Mouse (Mus musculus) heart, embryonic 14.5 days (tissue): ENCODE data around the gene Mecr. TPM values are rescaled to one million over a fixed set of nuclear protein-coding genes. Genes with fewer than 3 reads are reported as not detected.

Source experiments
- ATAC-seq: fragments of 200-750 bp; cut with Nextera tagmentation; 2 replicates; pipeline ENCODE4 v1.8.0; 2017; ENCODE audit warnings: low read depth, moderate TSS enrichment; ENCODE audit not compliant: insufficient number of reproducible peaks, insufficient read depth, low FRiP score
- H3K27ac ChIP-seq, 2 experiments: fragments of 200-500 bp in 1 of 2; fragments of 300-500 bp in 1 of 2; sonication (generic) in 1 of 2; replicated peaks in 1 of 2; 2 replicates each; pipeline ENCODE4 v1.5.1; 2012 to 2014; ENCODE audit warnings: low read depth in 2 of 2, low read length in 2 of 2, control low read depth in 1 of 2, mild to moderate bottlenecking in 1 of 2, mixed read lengths in 1 of 2; ENCODE audit not compliant: control insufficient read depth in 1 of 2, insufficient read depth in 1 of 2
- H3K27me3 ChIP-seq: fragments of 300-500 bp; sonication (generic); 2 replicates; pipeline ENCODE4 v1.6.1; 2014; ENCODE audit warnings: mild to moderate bottlenecking, low read length, control low read depth; ENCODE audit not compliant: control insufficient read depth, insufficient read depth
- H3K36me3 ChIP-seq: fragments of 300-500 bp; sonication (generic); 2 replicates; pipeline ENCODE4 v1.6.1; 2014; ENCODE audit warnings: mild to moderate bottlenecking, control low read depth, low read length, mixed read lengths; ENCODE audit not compliant: control insufficient read depth, insufficient read depth
- H3K4me1 ChIP-seq, 2 experiments: fragments of 200-500 bp in 1 of 2; fragments of 300-500 bp in 1 of 2; sonication (generic) in 1 of 2; 2 replicates each; pipeline ENCODE4 v1.6.1; 2012 to 2014; ENCODE audit warnings: low read length in 2 of 2, control low read depth in 1 of 2, mixed read lengths in 1 of 2; ENCODE audit not compliant: control insufficient read depth in 2 of 2, insufficient read depth in 2 of 2
- H3K4me2 ChIP-seq: fragments of 300-500 bp; sonication (generic); 2 replicates; pipeline ENCODE4 v1.6.1; 2014; ENCODE audit warnings: mild to moderate bottlenecking, low read length
- H3K4me3 ChIP-seq, 2 experiments: fragments of 200-500 bp in 1 of 2; fragments of 300-500 bp in 1 of 2; sonication (generic) in 1 of 2; 2 replicates each; pipeline ENCODE4 v1.5.1; 2012 to 2014; ENCODE audit warnings: low read length in 2 of 2, mild to moderate bottlenecking in 2 of 2, control low read depth in 1 of 2, low read depth in 1 of 2, moderate library complexity in 1 of 2; ENCODE audit not compliant: control insufficient read depth in 1 of 2, insufficient read depth in 1 of 2
- H3K9ac ChIP-seq: fragments of 300-500 bp; sonication (generic); 2 replicates; pipeline ENCODE4 v1.6.1; 2014; ENCODE audit warnings: mild to moderate bottlenecking, low read length
- H3K9me3 ChIP-seq: fragments of 300-500 bp; sonication (generic); 2 replicates; pipeline ENCODE4 v1.6.1; 2016; ENCODE audit warnings: low read length, control low read depth; ENCODE audit not compliant: control insufficient read depth
- WGBS: fragments of 180-500 bp; shearing (Covaris S2); extraction: QIAGEN DNeasy Blood & Tissue Kit; methylation state at CpG from one replicate; pipeline ENCODE4 v1.1.7; 2014; 5-methylcytosine and 5-hydroxymethylcytosine counted together
- polyA plus RNA-seq: library from polyadenylated mRNA; unstranded; fragments of >200 nt; fragmentation: Nextera tagmentation; extraction: Ambion mirVana; gene quantifications from 2 replicates; pipeline ENCODE4 v1.2.1, GENCODE M21; 2014

Gene Mecr
- polyA plus RNA-seq, 1 experiment from 2014 or later, result 44.1 TPM

DNA sequence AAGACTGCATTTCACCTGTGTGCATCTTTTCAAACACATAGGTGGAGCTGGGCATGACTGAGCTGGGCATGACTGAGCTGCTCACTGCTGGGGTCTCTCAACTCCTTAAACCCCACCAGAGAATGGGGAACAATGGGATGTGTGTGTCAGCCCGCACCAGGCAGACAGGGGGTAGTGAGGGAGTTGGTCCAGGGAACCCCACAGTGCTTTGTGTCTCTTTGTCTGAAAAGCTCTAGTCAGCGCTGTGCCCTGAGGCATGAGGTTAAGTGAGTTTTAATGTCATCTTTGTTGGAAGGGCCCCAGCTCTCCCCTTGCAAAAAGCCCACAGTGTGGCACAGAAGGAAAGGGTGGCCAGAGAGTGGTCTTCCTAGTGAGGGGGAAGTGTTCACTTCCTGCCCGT lies 18.3 kb upstream of the Mecr start:
- Histone ChIP-seq H3K4me3 (no peak overlapping the region), H3K36me3 (no peaks in the 10 kb centered on the region), H3K27ac (no peak overlapping the region), H3K9me3 (no peaks in the 10 kb centered on the region), H3K4me1 (peaks cover 0 to 2% of the 10 kb centered on the region in 2 experiments; a peak in 1 of 4 replicates), H3K9ac (no peak overlapping the region), H3K4me2 (no peak overlapping the region), H3K27me3 (peaks cover 11% of the 10 kb centered on the region)
- 75% methylated on average over 3 of the region's 3 CpGs for WGBS
- ATAC-seq, result no peak

DNA sequence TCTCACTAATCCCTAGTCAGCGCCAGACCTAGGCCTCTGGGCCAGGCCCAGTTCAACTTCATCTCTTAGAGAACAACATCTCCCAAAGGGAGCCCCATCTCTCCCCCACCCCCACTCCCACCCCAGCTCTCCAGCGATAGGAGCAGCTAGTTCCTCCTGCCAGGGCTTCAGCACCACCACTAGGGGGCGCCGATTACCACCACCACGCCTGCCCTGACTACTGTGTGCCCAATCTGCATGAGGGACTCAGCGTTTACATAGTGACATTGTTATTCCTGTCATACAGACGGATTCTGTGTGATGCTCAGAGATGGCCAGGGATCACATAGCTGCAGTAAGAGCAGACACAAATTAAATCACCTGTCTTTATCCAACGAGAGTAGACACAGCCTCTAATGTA lies 17.4 kb upstream of the Mecr start:
- Histone ChIP-seq H3K4me1 (peaks cover 0 to 2% of the 10 kb centered on the region in 2 experiments; a peak in 1 of 4 replicates), H3K36me3 (no peaks in the 10 kb centered on the region), H3K9me3 (no peaks in the 10 kb centered on the region), H3K4me2 (no peak overlapping the region), H3K4me3 (no peak overlapping the region), H3K9ac (no peak overlapping the region), H3K27ac (no peak overlapping the region), H3K27me3 (peaks cover 12% of the 10 kb centered on the region; the same call in 1 of the 2 replicates)
- 38% methylated on average over 8 of the region's 8 CpGs for WGBS
- no peak for ATAC-seq

GRCm38 (mm10) chr4:131826905-131827304 lies 16.4 kb upstream of the Mecr start:
- no peaks in the 10 kb centered on the region for H3K36me3 ChIP-seq
- no peak for ATAC-seq
- H3K9ac ChIP-seq, result no peak overlapping the region
- no peak overlapping the region for H3K4me2 ChIP-seq
- WGBS, result 5% methylated on average over 6 of the region's 6 CpGs
- H3K27ac ChIP-seq, result no peak overlapping the region
- H3K27me3 ChIP-seq, result peaks cover 14% of the 10 kb centered on the region; the same call in 1 of the 2 replicates
- peaks cover 0 to 2% of the 10 kb centered on the region in 2 experiments; a peak in 1 of 4 replicates for H3K4me1 ChIP-seq
- no peak overlapping the region for H3K4me3 ChIP-seq
- no peaks in the 10 kb centered on the region for H3K9me3 ChIP-seq

DNA sequence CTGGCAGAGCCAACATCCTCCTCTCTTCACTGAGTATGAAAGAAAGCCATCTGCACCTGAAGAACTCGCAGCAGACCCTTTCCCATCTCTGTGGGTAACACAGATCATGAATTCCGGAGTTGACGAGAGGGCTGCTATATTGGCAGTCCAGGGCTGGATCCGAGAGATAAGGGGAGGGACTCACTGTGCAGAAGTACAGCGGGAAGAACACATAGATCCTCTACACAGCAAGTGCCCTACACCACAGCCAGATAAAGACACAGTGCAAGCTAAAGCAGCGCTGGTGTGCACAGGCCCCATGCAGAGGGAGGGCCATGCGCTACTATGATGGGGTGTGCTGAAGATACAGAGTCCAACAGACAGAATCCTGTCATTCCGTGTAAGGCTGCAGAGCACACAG lies 14.1 kb upstream of the Mecr start:
- no peak for ATAC-seq
- H3K27me3 ChIP-seq, result peaks cover 19% of the 10 kb centered on the region
- 69% methylated on average over 8 of the region's 8 CpGs for WGBS

DNA sequence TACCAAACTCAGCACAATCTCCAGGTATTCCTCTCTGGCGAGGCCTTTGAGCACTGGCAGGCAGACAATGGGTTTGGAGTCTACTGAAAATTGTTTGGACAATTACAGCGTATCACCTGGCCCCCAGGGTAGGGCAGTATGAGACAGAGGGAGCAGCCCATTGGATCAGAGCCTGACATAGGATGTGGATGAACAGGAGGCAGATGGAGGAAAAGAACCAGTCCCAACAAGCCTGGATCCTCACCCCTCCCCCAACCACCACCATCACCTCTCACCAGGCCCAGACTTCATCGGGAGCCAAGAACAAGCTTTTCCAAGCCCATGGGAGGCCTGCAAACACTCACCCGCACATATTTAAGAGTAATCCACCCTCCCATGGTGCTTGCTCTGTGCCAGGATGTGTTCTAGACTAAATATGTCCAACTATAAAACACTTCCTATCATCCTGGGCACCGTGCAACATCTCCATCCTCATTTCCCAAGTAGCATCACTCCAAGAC lies 11.7 kb upstream of the Mecr start:
- H3K4me2 ChIP-seq, result no peak overlapping the region
- peaks cover 44% of the 10 kb centered on the region for H3K27me3 ChIP-seq
- no peaks in the 10 kb centered on the region for H3K36me3 ChIP-seq
- peaks cover 0 to 5% of the 10 kb centered on the region in 2 experiments; a peak in 2 of 4 replicates for H3K4me1 ChIP-seq
- H3K4me3 ChIP-seq, result no peak overlapping the region
- 71% methylated on average over 5 of the region's 5 CpGs for WGBS
- no peak for ATAC-seq
- H3K27ac ChIP-seq, result no peak overlapping the region
- H3K9ac ChIP-seq, result no peak overlapping the region
- H3K9me3 ChIP-seq, result no peaks in the 10 kb centered on the region

More for the DNA sequence above, 14.1 kb upstream of the Mecr start:
- Histone ChIP-seq H3K9me3 (no peaks in the 10 kb centered on the region), H3K27ac (no peak overlapping the region), H3K4me3 (no peak overlapping the region), H3K4me2 (no peak overlapping the region), H3K4me1 (peaks cover 0 to 2% of the 10 kb centered on the region in 2 experiments; a peak in 1 of 4 replicates), H3K36me3 (no peaks in the 10 kb centered on the region), H3K9ac (no peak overlapping the region)

GRCm38 (mm10) chr4:131832759-131833407 lies 10.4 kb upstream of the Mecr start:
- Histone ChIP-seq H3K27ac (no peak overlapping the region), H3K4me1 (peaks cover 7% of the 10 kb centered on the region in 2 experiments; a peak in 3 of 4 replicates), H3K27me3 (peaks cover 57% of the 10 kb centered on the region), H3K4me2 (no peak overlapping the region), H3K36me3 (no peaks in the 10 kb centered on the region), H3K9me3 (no peaks in the 10 kb centered on the region), H3K9ac (no peak overlapping the region), H3K4me3 (no peak overlapping the region)
- WGBS, result 59% methylated on average over 3 of the region's 3 CpGs
- no peak for ATAC-seq

GRCm38 (mm10) chr4:131833971-131834609 lies 9.2 kb upstream of the Mecr start:
- peaks cover 7 to 8% of the 10 kb centered on the region in 2 experiments; a peak in 3 of 4 replicates for H3K4me1 ChIP-seq
- no peaks in the 10 kb centered on the region for H3K9me3 ChIP-seq
- no peak overlapping the region for H3K4me2 ChIP-seq
- no peaks in the 10 kb centered on the region for H3K36me3 ChIP-seq
- no peak overlapping the region for H3K9ac ChIP-seq
- ATAC-seq, result no peak
- no peak overlapping the region for H3K27ac ChIP-seq
- WGBS, result 28% methylated on average over 9 of the region's 9 CpGs
- peaks cover 58% of the 10 kb centered on the region for H3K27me3 ChIP-seq
- no peak overlapping the region for H3K4me3 ChIP-seq
